ENCODE assay signal across 23 mouse cellular contexts in the genomic region with DNA sequence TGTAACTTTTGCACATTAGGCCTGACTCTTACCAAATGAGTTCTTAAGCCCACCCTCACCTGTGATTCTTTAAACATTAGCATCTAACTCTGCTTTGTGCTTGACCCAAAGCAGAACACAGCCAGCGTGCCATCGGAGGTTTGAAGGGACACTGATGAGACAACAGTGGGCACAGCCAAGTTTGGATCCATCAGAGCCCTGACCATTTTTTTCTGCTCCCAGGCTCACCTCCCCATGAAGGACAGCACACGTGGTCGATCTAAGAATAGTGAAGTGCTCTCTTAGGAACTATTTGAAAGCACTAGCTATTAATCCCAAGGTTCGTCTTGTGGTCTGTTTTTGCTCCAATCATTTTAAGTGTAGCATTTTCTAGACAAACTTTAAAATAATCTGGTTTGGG.
DNase-seq lines count a peak whose midpoint lies in the region; ATAC-seq lines count a peak whose summit lies in the region.
"Had no signal": no experiment of that assay in that cellular context is flagged by ENCODE, and none has a peak within 500 bp of the region (broad histone marks: within the 10 kb centered on the region; RNA-seq: fewer than 3 reads in every experiment).

No protein-coding gene starts in this region.

- H3K27ac ChIP-seq in embryonic facial prominence, embryonic 13.5 days: peak overlapping the region; percentile 40
- H3K27ac ChIP-seq in embryonic facial prominence, embryonic 10.5 days (replicated peaks): no peak overlapping the region
- no peak overlapping the region for H3K27ac ChIP-seq in heart, embryonic 10.5 days
- peak overlapping the region; percentile 9; the same call in 1 of the 2 replicates for H3K27ac ChIP-seq in heart, embryonic 15.5 days
- H3K27ac ChIP-seq: forebrain, embryonic 13.5 days; forebrain, embryonic 15.5 days had no signal

- H3K4me2 ChIP-seq in embryonic facial prominence, embryonic 13.5 days: 0 out of 2 replicates have a peak overlapping the region, but pooled peaks have one; percentile 9
- H3K4me2 ChIP-seq in heart, embryonic 15.5 days: no peak overlapping the region
- H3K4me2 ChIP-seq: forebrain, embryonic 13.5 days; forebrain, embryonic 15.5 days had no signal

- H3K4me3 ChIP-seq in embryonic facial prominence, embryonic 13.5 days: no peak overlapping the region
- H3K4me3 ChIP-seq in embryonic facial prominence, embryonic 10.5 days: no peak overlapping the region
- no peak overlapping the region for H3K4me3 ChIP-seq in heart, embryonic 10.5 days
- H3K4me3 ChIP-seq in heart, embryonic 15.5 days: no peak overlapping the region
- H3K4me3 ChIP-seq: forebrain, embryonic 13.5 days; forebrain, embryonic 15.5 days had no signal

- no peaks in the 10 kb centered on the region for H3K36me3 ChIP-seq in embryonic facial prominence, embryonic 13.5 days
- peaks cover 12% of the 10 kb centered on the region; the same call in 1 of the 2 replicates for H3K36me3 ChIP-seq in embryonic facial prominence, embryonic 10.5 days (replicated peaks)
- H3K36me3 ChIP-seq in heart, embryonic 10.5 days: no peaks in the 10 kb centered on the region
- H3K36me3 ChIP-seq in heart, embryonic 15.5 days: no peaks in the 10 kb centered on the region
- H3K36me3 ChIP-seq: forebrain, embryonic 15.5 days; G1E had no signal

- H3K9me3 ChIP-seq in embryonic facial prominence, embryonic 13.5 days: no peaks in the 10 kb centered on the region
- H3K9me3 ChIP-seq in embryonic facial prominence, embryonic 10.5 days: no peaks in the 10 kb centered on the region
- no peaks in the 10 kb centered on the region for H3K9me3 ChIP-seq in heart, embryonic 10.5 days
- H3K9me3 ChIP-seq in heart, embryonic 15.5 days (replicated peaks): no peaks in the 10 kb centered on the region
- H3K9me3 ChIP-seq: forebrain, embryonic 13.5 days; forebrain, embryonic 15.5 days; G1E had no signal

- peaks cover 12% of the 10 kb centered on the region for H3K4me1 ChIP-seq in embryonic facial prominence, embryonic 13.5 days
- peaks cover 20% of the 10 kb centered on the region for H3K4me1 ChIP-seq in embryonic facial prominence, embryonic 10.5 days
- no peaks in the 10 kb centered on the region for H3K4me1 ChIP-seq in heart, embryonic 10.5 days
- 0 out of 2 replicates have a peak, but pooled peaks cover 5% of the 10 kb centered on the region for H3K4me1 ChIP-seq in heart, embryonic 15.5 days (replicated peaks)
- H3K4me1 ChIP-seq: forebrain, embryonic 13.5 days; forebrain, embryonic 15.5 days had no signal

- H3K27me3 ChIP-seq in embryonic facial prominence, embryonic 13.5 days: peaks cover 8% of the 10 kb centered on the region; the same call in 1 of the 2 replicates
- H3K27me3 ChIP-seq in embryonic facial prominence, embryonic 10.5 days (replicated peaks; ENCODE audit: low read depth, poor library complexity, severe bottlenecking): peaks cover 26% of the 10 kb centered on the region
- peaks cover 39% of the 10 kb centered on the region for H3K27me3 ChIP-seq in heart, embryonic 10.5 days (ENCODE audit: insufficient read depth, poor library complexity, severe bottlenecking)
- H3K27me3 ChIP-seq in heart, embryonic 15.5 days: peaks cover 15% of the 10 kb centered on the region
- H3K27me3 ChIP-seq: CH12.LX; forebrain, embryonic 13.5 days; forebrain, embryonic 15.5 days had no signal

- H3K9ac ChIP-seq in embryonic facial prominence, embryonic 13.5 days: no peak overlapping the region
- H3K9ac ChIP-seq in heart, embryonic 15.5 days: no peak overlapping the region
- H3K9ac ChIP-seq: forebrain, embryonic 13.5 days; forebrain, embryonic 15.5 days; forebrain, postnatal 0 days had no signal

- no peak for DNase-seq in embryonic facial prominence, embryonic 10.5 days (ENCODE audit: low spot score)
- DNase-seq in heart, adult 11 months: peak; percentile 94
- no peak for DNase-seq in heart, embryonic 10.5 days (ENCODE audit: low spot score)
- DNase-seq in heart, postnatal 25 days (ENCODE audit: low spot score): no peak
- DNase-seq: adrenal gland, adult 8-10 months; adrenal gland, postnatal 14 days; adrenal gland, postnatal 36 days; B cell, adult 2 months; cerebellum, adult 11-12 months; cerebellum, adult 2 months; cerebellum, adult 9-10 months; cerebellum, postnatal 10 days; cerebellum, postnatal 25 days; forebrain, postnatal 0 days had no signal

- intact Hi-C loops in heart, postnatal 25 days (cut with DNase I): no loop called here

- no peak for ATAC-seq in embryonic facial prominence, embryonic 13.5 days (ENCODE audit: insufficient number of reproducible peaks, insufficient read depth, low FRiP score, low TSS enrichment, low read depth)
- ATAC-seq in heart, embryonic 15.5 days (replicated peaks; ENCODE audit: insufficient number of reproducible peaks, insufficient read depth, low FRiP score, low read depth): no peak
- ATAC-seq: activated CD4-positive, CD25-positive, alpha-beta regulatory T cell, adult 4 months; CD4-positive, CD25-positive, alpha-beta regulatory T cell, adult 4 months; forebrain, embryonic 13.5 days; forebrain, embryonic 15.5 days; forebrain, postnatal 0 days; Patski had no signal

- WGBS in embryonic facial prominence, embryonic 13.5 days: 78% methylated on average over 5 of the region's 5 CpGs
- 91% methylated on average over 5 of the region's 5 CpGs for WGBS in embryonic facial prominence, embryonic 10.5 days
- 67% methylated on average over 5 of the region's 5 CpGs for WGBS in heart, embryonic 10.5 days
- 58% methylated on average over 5 of the region's 5 CpGs for WGBS in heart, embryonic 15.5 days

Comparison
In these comparisons a context has a peak if more than half of its experiments do, and no peak if none do; other contexts are left out.
1. H3K27ac ChIP-seq: peak in embryonic facial prominence, embryonic 13.5 days (single experiment) and heart, embryonic 15.5 days (single experiment); none in embryonic facial prominence, embryonic 10.5 days (single experiment) and heart, embryonic 10.5 days (single experiment).